Mouse (Mus musculus) activated CD4-positive, CD25-positive, alpha-beta regulatory T cell, adult 4 months (primary cell): Measurements from ENCODE around the gene Plekho2. TPM values are rescaled to one million over a fixed set of nuclear protein-coding genes. Genes with fewer than 3 reads are reported as not detected.

ENCODE experiments used
- ATAC-seq: one replicate; pipeline ENCODE4 v1.8.0; 2017
- polyA plus RNA-seq, 2 experiments: library from polyadenylated mRNA; unstranded; fragments of 100-300 nt; shearing (Covaris generic); gene quantifications; one replicate each; pipeline ENCODE4 v1.2.1; 2017

Gene Plekho2
- polyA plus RNA-seq, 2 experiments from 2014 or later, result 48.8 to 64.6 TPM

GRCm38 (mm10) chr9:65552711-65553110 lies 27.1 kb downstream of the Plekho2 start:
- ATAC-seq, result no peak

GRCm38 (mm10) chr9:65552141-65552540 lies 27.7 kb downstream of the Plekho2 start:
- ATAC-seq, result peak; percentile 23

- peak; percentile 75 for ATAC-seq
Measured at GRCm38 (mm10) chr9:65551035-65551434, 28.8 kb downstream of the Plekho2 start.

- no peak for ATAC-seq
Measured at GRCm38 (mm10) chr9:65550079-65550831, 29.6 kb downstream of the Plekho2 start.

- ATAC-seq, result peak; percentile 16
Measured at GRCm38 (mm10) chr9:65549643-65550042, 30.2 kb downstream of the Plekho2 start.

GRCm38 (mm10) chr9:65549139-65549538 lies 30.7 kb downstream of the Plekho2 start:
- no peak for ATAC-seq

GRCm38 (mm10) chr9:65548311-65548710 lies 31.5 kb downstream of the Plekho2 start:
- no peak for ATAC-seq

- no peak for ATAC-seq
Measured at GRCm38 (mm10) chr9:65547844-65548243, 32.0 kb downstream of the Plekho2 start.

GRCm38 (mm10) chr9:65547111-65547510 lies 32.7 kb downstream of the Plekho2 start:
- no peak for ATAC-seq

GRCm38 (mm10) chr9:65546413-65546695 lies 33.5 kb downstream of the Plekho2 start:
- ATAC-seq, result no peak

- no peak for ATAC-seq
Measured at GRCm38 (mm10) chr9:65545635-65546412, 34.0 kb downstream of the Plekho2 start.

- ATAC-seq, result peak; percentile 7
Measured at GRCm38 (mm10) chr9:65542111-65542524, 37.7 kb downstream of the Plekho2 start.

GRCm38 (mm10) chr9:65541126-65542068 lies 38.4 kb downstream of the Plekho2 start:
- peak; percentile 97 for ATAC-seq

- no peak for ATAC-seq
Measured at GRCm38 (mm10) chr9:65539697-65540096, 40.1 kb downstream of the Plekho2 start.

- no peak for ATAC-seq
Measured at GRCm38 (mm10) chr9:65537901-65538630, 41.8 kb downstream of the Plekho2 start.

GRCm38 (mm10) chr9:65536491-65536890 lies 43.3 kb downstream of the Plekho2 start:
- ATAC-seq, result no peak

- ATAC-seq, result peak; percentile 64
Measured at GRCm38 (mm10) chr9:65535789-65536469, 43.9 kb downstream of the Plekho2 start.

GRCm38 (mm10) chr9:65535191-65535722 lies 44.6 kb downstream of the Plekho2 start:
- peak; percentile 79 for ATAC-seq

- ATAC-seq, result no peak
Measured at GRCm38 (mm10) chr9:65534111-65534510, 45.7 kb downstream of the Plekho2 start.

- ATAC-seq, result no peak
Measured at GRCm38 (mm10) chr9:65532986-65533385, 46.9 kb downstream of the Plekho2 start.

- no peak for ATAC-seq
Measured at GRCm38 (mm10) chr9:65531283-65531682, 48.6 kb downstream of the Plekho2 start.
